Mouse (Mus musculus): Measurements from ENCODE around the gene Uhmk1. TPM values are rescaled to one million over a fixed set of nuclear protein-coding genes. Genes with fewer than 3 reads are reported as not detected.
A peak's percentile ranks its signal among the peaks of the same experiment; 100 is the strongest.
"Not testable (repeated sequence)": the region's sequence is repeated elsewhere in the genome, so short reads cannot be mapped to it uniquely, and the experiment has no call there.

Uhmk1 gene
- 10.4 and 11.2 TPM in 2 replicates for total RNA-seq (2014; rRNA removed; ENCODE audit: low replicate concordance)
- polyA plus RNA-seq (2015; fragmentation: Nextera tagmentation; extraction: Ambion mirVana) = 2.1 and 2.6 TPM in 2 replicates

- peaks cover 6% of the 10 kb centered on the region; the same call in 1 of the 2 replicates for H3K4me1 ChIP-seq (ENCODE audit: control insufficient read depth, insufficient read depth)
- TF ChIP-seq EP300 (IDR thresholded peaks at IDR 0.05; ENCODE audit: low read depth) (no peak), CTCF (IDR thresholded peaks at IDR 0.05; ENCODE audit: low read depth) (no peak)
- H3K27me3 ChIP-seq (ENCODE audit: control insufficient read depth, insufficient read depth, low read length) = peaks cover 8% of the 10 kb centered on the region; the same call in 1 of the 2 replicates
- H3K36me3 ChIP-seq (replicated peaks; ENCODE audit: control insufficient read depth, insufficient read depth, low read length) = peaks cover 18% of the 10 kb centered on the region
- peak within 1 kb of the TSS; percentile 90 for H3K27ac ChIP-seq (ENCODE audit: low read depth)
- peak; percentile 85 for DNase-seq (ENCODE audit: low spot score)
- no peaks in the 10 kb centered on the region for H3K9me3 ChIP-seq (replicated peaks; ENCODE audit: control insufficient read depth, low read length)
- peak within 1 kb of the TSS; percentile 86 for H3K4me2 ChIP-seq (ENCODE audit: low read depth, low read length)
- H3K9ac ChIP-seq (replicated peaks; ENCODE audit: low read depth, low read length) = peak within 1 kb of the TSS; percentile 95
- under 1% methylated on average over 47 of the region's 70 CpGs for WGBS
- ATAC-seq (ENCODE audit: insufficient read depth, low read depth) = peak; percentile 98
- H3K4me3 ChIP-seq (ENCODE audit: low read depth, low read length) = peak within 1 kb of the TSS; percentile 79
These were observed at the start of gene Uhmk1 for GRCm38 (mm10) chr1:170214757-170215522. Gene Uhmk1, minus strand, starts transcription at chr1:170215397.

GRCm38 (mm10) chr1:170255560-170255910 is 40.3 kb upstream of the Uhmk1 start:
- H3K4me1 ChIP-seq (ENCODE audit: control insufficient read depth, insufficient read depth) = no peaks in the 10 kb centered on the region
- H3K9me3 ChIP-seq (replicated peaks; ENCODE audit: control insufficient read depth, low read length) = no peaks in the 10 kb centered on the region
- H3K4me2 ChIP-seq (ENCODE audit: low read depth, low read length) = peak overlapping the region; percentile 70
- DNase-seq (ENCODE audit: low spot score) (peak; percentile 89), ATAC-seq (ENCODE audit: insufficient read depth, low read depth) (peak; percentile 100)
- H3K27ac ChIP-seq (ENCODE audit: low read depth) = peak overlapping the region; percentile 54; the same call in 1 of the 2 replicates
- H3K9ac ChIP-seq (replicated peaks; ENCODE audit: low read depth, low read length) = peak overlapping the region; percentile 61
- TF ChIP-seq EP300 (IDR thresholded peaks at IDR 0.05; ENCODE audit: low read depth) (no peak), CTCF (IDR thresholded peaks at IDR 0.05; ENCODE audit: low read depth) (no peak)
- H3K4me3 ChIP-seq (ENCODE audit: low read depth, low read length) = peak overlapping the region; percentile 59
- H3K36me3 ChIP-seq (replicated peaks; ENCODE audit: control insufficient read depth, insufficient read depth, low read length) = no peaks in the 10 kb centered on the region
- H3K27me3 ChIP-seq (ENCODE audit: control insufficient read depth, insufficient read depth, low read length) = no peaks in the 10 kb centered on the region
- 2% methylated on average over 25 of the region's 32 CpGs for WGBS

GRCm38 (mm10) chr1:170254893-170255559 is 39.8 kb upstream of the Uhmk1 start:
- peak overlapping the region; percentile 54; the same call in 1 of the 2 replicates for H3K27ac ChIP-seq (ENCODE audit: low read depth)
- ATAC-seq (ENCODE audit: insufficient read depth, low read depth) = peak; percentile 76; the same call in 1 of the 2 replicates
- 26% methylated on average over 30 of the region's 30 CpGs for WGBS
- H3K27me3 ChIP-seq (ENCODE audit: control insufficient read depth, insufficient read depth, low read length) = no peaks in the 10 kb centered on the region
- H3K4me2 ChIP-seq (ENCODE audit: low read depth, low read length) = peak overlapping the region; percentile 70
- peak overlapping the region; percentile 61 for H3K9ac ChIP-seq (replicated peaks; ENCODE audit: low read depth, low read length)
- TF ChIP-seq CTCF (IDR thresholded peaks at IDR 0.05; ENCODE audit: low read depth) (no peak), EP300 (IDR thresholded peaks at IDR 0.05; ENCODE audit: low read depth) (no peak)
- H3K4me1 ChIP-seq (ENCODE audit: control insufficient read depth, insufficient read depth) = no peaks in the 10 kb centered on the region
- peak overlapping the region; percentile 59 for H3K4me3 ChIP-seq (ENCODE audit: low read depth, low read length)
- no peaks in the 10 kb centered on the region for H3K9me3 ChIP-seq (replicated peaks; ENCODE audit: control insufficient read depth, low read length)
- DNase-seq (ENCODE audit: low spot score) = no peak
- H3K36me3 ChIP-seq (replicated peaks; ENCODE audit: control insufficient read depth, insufficient read depth, low read length) = no peaks in the 10 kb centered on the region

GRCm38 (mm10) chr1:170245016-170245415 is 29.8 kb upstream of the Uhmk1 start:
- Histone ChIP-seq H3K4me3 (ENCODE audit: low read depth, low read length) (no peak overlapping the region), H3K9me3 (replicated peaks; ENCODE audit: control insufficient read depth, low read length) (no peaks in the 10 kb centered on the region), H3K36me3 (replicated peaks; ENCODE audit: control insufficient read depth, insufficient read depth, low read length) (no peaks in the 10 kb centered on the region), H3K4me1 (ENCODE audit: control insufficient read depth, insufficient read depth) (no peaks in the 10 kb centered on the region), H3K9ac (replicated peaks; ENCODE audit: low read depth, low read length) (no peak overlapping the region), H3K4me2 (ENCODE audit: low read depth, low read length) (no peak overlapping the region), H3K27ac (ENCODE audit: low read depth) (no peak overlapping the region), H3K27me3 (ENCODE audit: control insufficient read depth, insufficient read depth, low read length) (no peaks in the 10 kb centered on the region)
- TF ChIP-seq CTCF (IDR thresholded peaks at IDR 0.05; ENCODE audit: low read depth) = no peak
- TF ChIP-seq EP300 (IDR thresholded peaks at IDR 0.05; ENCODE audit: low read depth) = no peak
- ATAC-seq (ENCODE audit: insufficient read depth, low read depth) (no peak), DNase-seq (ENCODE audit: low spot score) (no peak)
- WGBS = 68% methylated on average over 3 of the region's 3 CpGs

- not testable (repeated sequence) for H3K9me3 ChIP-seq (replicated peaks; ENCODE audit: control insufficient read depth, low read length); ATAC-seq (ENCODE audit: insufficient read depth, low read depth); H3K27ac ChIP-seq (ENCODE audit: low read depth); H3K4me2 ChIP-seq (ENCODE audit: low read depth, low read length); H3K36me3 ChIP-seq (replicated peaks; ENCODE audit: control insufficient read depth, insufficient read depth, low read length); H3K4me3 ChIP-seq (ENCODE audit: low read depth, low read length); H3K4me1 ChIP-seq (ENCODE audit: control insufficient read depth, insufficient read depth); H3K9ac ChIP-seq (replicated peaks; ENCODE audit: low read depth, low read length); H3K27me3 ChIP-seq (ENCODE audit: control insufficient read depth, insufficient read depth, low read length); DNase-seq (ENCODE audit: low spot score)
- 51% methylated on average over 5 of the region's 6 CpGs for WGBS
These were observed 17.5 kb upstream of the Uhmk1 start, which contains the start of gene Sh2d1b2 for GRCm38 (mm10) chr1:170232688-170233087. Gene Sh2d1b2, plus strand, starts transcription at chr1:170232749.
